24 mouse cellular contexts compared by ENCODE assay signal in the genomic region with DNA sequence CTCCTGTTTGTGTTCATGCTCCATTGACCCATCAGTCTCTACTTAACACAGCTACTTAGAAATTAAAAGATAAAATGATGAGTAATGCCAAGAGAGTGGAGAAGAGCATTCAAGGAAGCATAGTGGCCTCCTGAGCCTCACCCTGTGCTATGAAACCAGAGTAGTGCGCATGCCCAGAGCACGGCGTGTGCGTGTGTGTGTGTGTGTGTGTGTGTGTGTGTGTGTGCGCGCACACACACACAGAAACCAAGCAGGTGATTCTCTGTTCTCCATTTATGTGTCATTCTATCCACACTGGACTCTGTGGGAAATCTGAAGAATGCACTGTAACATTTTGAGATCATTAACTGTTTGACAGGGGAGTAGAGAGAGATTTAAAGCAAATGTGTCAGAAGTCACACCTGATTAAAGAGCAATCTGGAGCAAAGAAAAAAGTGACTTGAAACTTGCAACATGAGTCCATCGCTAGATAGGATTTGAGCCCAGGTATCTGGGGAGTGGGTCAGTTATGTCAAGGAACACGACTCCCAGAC.
"Had no signal": no experiment of that assay in that cellular context is flagged by ENCODE, and none has a peak within 500 bp of the region (broad histone marks: within the 10 kb centered on the region; RNA-seq: fewer than 3 reads in every experiment).

No protein-coding gene starts in this region.

- ATAC-seq: hindbrain, embryonic 16.5 days; inflammation-experienced regulatory T-cells, adult 6 months; intestine, embryonic 15.5 days; intestine, postnatal 0 days; liver, postnatal 0 days had no signal

- H3K4me2 ChIP-seq: heart, embryonic 12.5 days; hindbrain, embryonic 12.5 days; hindbrain, embryonic 14.5 days; intestine, embryonic 15.5 days; liver, embryonic 11.5 days; liver, embryonic 13.5 days; liver, embryonic 15.5 days had no signal

- DNase-seq: gastrocnemius, adult 2 months; gastrocnemius, postnatal 10 days; gastrocnemius, postnatal 25 days; heart, adult 18-20 months; heart, postnatal 10 days; heart, postnatal 4 days; kidney, adult 8-10 months; kidney, postnatal 14 days; liver; liver, embryonic 13.5 days; liver, postnatal 0 days had no signal

- H3K27me3 ChIP-seq: heart, embryonic 12.5 days; hindbrain, embryonic 12.5 days; intestine, embryonic 15.5 days; liver, embryonic 13.5 days; liver, embryonic 15.5 days had no signal

- H3K9me3 ChIP-seq: heart, embryonic 10.5 days; heart, embryonic 12.5 days; hindbrain, embryonic 10.5 days; hindbrain, embryonic 12.5 days; intestine, embryonic 15.5 days; liver, embryonic 13.5 days; liver, embryonic 15.5 days had no signal

- H3K4me3 ChIP-seq: gastrocnemius, adult 2 months; heart, embryonic 10.5 days; heart, embryonic 12.5 days; hindbrain, embryonic 10.5 days; hindbrain, embryonic 12.5 days; intestine, embryonic 15.5 days; layer of hippocampus, adult 2 months; left cerebral cortex, adult 2 months; liver, embryonic 13.5 days; liver, embryonic 15.5 days had no signal

- H3K9ac ChIP-seq: heart, embryonic 12.5 days; hindbrain, embryonic 12.5 days; hindbrain, embryonic 14.5 days; intestine, embryonic 15.5 days; liver, embryonic 13.5 days; liver, embryonic 15.5 days; liver, postnatal 0 days had no signal

- H3K4me1 ChIP-seq: heart, embryonic 10.5 days; hindbrain, embryonic 10.5 days; hindbrain, embryonic 12.5 days; intestine, embryonic 15.5 days; liver, embryonic 13.5 days; liver, embryonic 15.5 days had no signal

- H3K27ac ChIP-seq: gastrocnemius, adult 2 months; heart, embryonic 10.5 days; hindbrain, embryonic 10.5 days; hindbrain, embryonic 12.5 days; hindbrain, embryonic 14.5 days; intestine, embryonic 15.5 days; layer of hippocampus, adult 2 months; left cerebral cortex, adult 2 months; liver, embryonic 13.5 days; liver, embryonic 15.5 days had no signal

- H3K36me3 ChIP-seq: heart, embryonic 10.5 days; heart, embryonic 12.5 days; hindbrain, embryonic 10.5 days; hindbrain, embryonic 12.5 days; intestine, embryonic 15.5 days; liver, embryonic 13.5 days; liver, embryonic 15.5 days had no signal
